In genomic region chr7:34838749-34839148, GRCm38 (mm10) we compare ENCODE assay signal across 25 mouse cellular contexts. TPM values are rescaled to one million over a fixed set of nuclear protein-coding genes. Genes with fewer than 3 reads are reported as not detected.
A peak's percentile ranks its signal among the peaks of the same experiment; 100 is the strongest.
DNase-seq lines count a peak whose midpoint lies in the region; ATAC-seq and TF ChIP-seq lines count a peak whose summit lies in the region.
"Had no signal": no experiment of that assay in that cellular context is flagged by ENCODE, and none has a peak within 500 bp of the region (broad histone marks: within the 10 kb centered on the region; RNA-seq: fewer than 3 reads in every experiment).

No protein-coding gene starts in this region.

- no peak for ATAC-seq in stomach, postnatal 0 days (ENCODE audit: low FRiP score, low TSS enrichment)
- ATAC-seq: forebrain, embryonic 14.5 days; hindbrain, embryonic 16.5 days had no signal

- H3K4me2 ChIP-seq in stomach, postnatal 0 days (replicated peaks; ENCODE audit: low read depth): no peak overlapping the region
- H3K4me2 ChIP-seq: heart, embryonic 11.5 days; liver, embryonic 15.5 days; stomach, embryonic 15.5 days had no signal

- DNase-seq in cerebellum, postnatal 10 days: peak; percentile 21 to 44
- no peak for DNase-seq in cerebellum, adult 9-10 months
- DNase-seq in layer of hippocampus, adult 2 months (ENCODE audit: low spot score in 2 of 2): no peak
- DNase-seq in layer of hippocampus, adult 9-10 months (ENCODE audit: low spot score): no peak
- peak; percentile 3 for DNase-seq in thymus, postnatal 25 days
- no peak for DNase-seq in thymus, postnatal 0 days (ENCODE audit: low spot score)
- no peak for DNase-seq in stomach, postnatal 0 days (ENCODE audit: low spot score)
- no peak for DNase-seq in frontal cortex, postnatal 14 days (ENCODE audit: low spot score in 2 of 2)
- DNase-seq: adrenal gland, adult 8-10 months; cerebellum, adult 11-12 months; gastrocnemius, postnatal 25 days; kidney, adult 8-10 months; kidney, postnatal 4 days; layer of hippocampus, postnatal 36 days; left cerebral cortex, postnatal 4 days; lung, postnatal 36 days had no signal

- H3K27me3 ChIP-seq in stomach, postnatal 0 days (ENCODE audit: control insufficient read depth, insufficient read depth, low read length): no peaks in the 10 kb centered on the region
- H3K27me3 ChIP-seq: liver, embryonic 15.5 days; stomach, embryonic 15.5 days had no signal

- no peak for TF ChIP-seq EP300 in stomach, postnatal 0 days (optimal IDR thresholded peaks at IDR 0.05)

- no peak overlapping the region for H3K27ac ChIP-seq in layer of hippocampus, adult 2 months
- no peak overlapping the region for H3K27ac ChIP-seq in stomach, postnatal 0 days (replicated peaks)
- H3K27ac ChIP-seq: embryonic facial prominence, embryonic 10.5 days; liver, embryonic 15.5 days; midbrain, embryonic 10.5 days; stomach, embryonic 15.5 days had no signal

- H3K4me3 ChIP-seq in layer of hippocampus, adult 2 months: no peak overlapping the region
- no peak overlapping the region for H3K4me3 ChIP-seq in stomach, postnatal 0 days (ENCODE audit: low read depth, low read length)
- H3K4me3 ChIP-seq: embryonic facial prominence, embryonic 10.5 days; erythroblast, embryonic 14.5 days; liver, embryonic 15.5 days; midbrain, embryonic 10.5 days; stomach, embryonic 15.5 days had no signal

- TF ChIP-seq CTCF in layer of hippocampus, adult 2 months (conservative IDR thresholded peaks at IDR 0.05): peak; percentile 67
- peak; percentile 34 for TF ChIP-seq CTCF in stomach, postnatal 0 days (IDR thresholded peaks at IDR 0.05; ENCODE audit: low read depth)

- no peaks in the 10 kb centered on the region for H3K9me3 ChIP-seq in stomach, postnatal 0 days (ENCODE audit: control insufficient read depth, low read length)
- H3K9me3 ChIP-seq: embryonic facial prominence, embryonic 10.5 days; liver, embryonic 15.5 days; stomach, embryonic 15.5 days had no signal

- H3K36me3 ChIP-seq in stomach, postnatal 0 days (ENCODE audit: control insufficient read depth, insufficient read depth, low read length): no peaks in the 10 kb centered on the region
- H3K36me3 ChIP-seq: embryonic facial prominence, embryonic 10.5 days; G1E; liver, embryonic 15.5 days; midbrain, embryonic 10.5 days; stomach, embryonic 15.5 days had no signal

- no peaks in the 10 kb centered on the region for H3K4me1 ChIP-seq in stomach, postnatal 0 days (replicated peaks; ENCODE audit: control insufficient read depth, insufficient read depth)
- H3K4me1 ChIP-seq: liver, embryonic 15.5 days; midbrain, embryonic 10.5 days; stomach, embryonic 15.5 days had no signal

- H3K9ac ChIP-seq in stomach, postnatal 0 days (ENCODE audit: low read length): no peak overlapping the region
- H3K9ac ChIP-seq: liver, embryonic 15.5 days; stomach, embryonic 15.5 days had no signal

- 86% methylated on average over 4 of the region's 4 CpGs for WGBS in stomach, postnatal 0 days

RNA-seq across cellular contexts. Expression of gene Chst8, which starts 26.2 kb away (rescaled TPM):
- 10 to 100 TPM; 25.7 to 39.9 TPM for total RNA-seq in layer of hippocampus, adult 2 months (2021)
- 3.6 and 3.8 TPM in 2 replicates for polyA plus RNA-seq in thymus, postnatal 0 days (2015; fragmentation: Nextera tagmentation; extraction: Ambion mirVana)
- 1.3 and 1.8 TPM in 2 replicates for polyA plus RNA-seq in stomach, postnatal 0 days (2015; fragmentation: Nextera tagmentation; extraction: Ambion mirVana)
- polyA plus RNA-seq: erythroblast, embryonic 14.5 days; G1E had no signal

Comparison
In these comparisons a context has a peak if more than half of its experiments do, and no peak if none do; other contexts are left out.
1. DNase-seq: peak in cerebellum, postnatal 10 days (2 of 2) and thymus, postnatal 25 days (single experiment); none in cerebellum, adult 9-10 months (single experiment), layer of hippocampus, adult 2 months (0 of 2), layer of hippocampus, adult 9-10 months (single experiment), thymus, postnatal 0 days (single experiment), stomach, postnatal 0 days (single experiment) and frontal cortex, postnatal 14 days (0 of 2).